Mouse (Mus musculus) forebrain, embryonic 14.5 days (tissue): ENCODE measurements around the gene Trim43a. TPM values are rescaled to one million over a fixed set of nuclear protein-coding genes. Genes with fewer than 3 reads are reported as not detected.
"Not testable (repeated sequence)": the region's sequence is repeated elsewhere in the genome, so short reads cannot be mapped to it uniquely, and the experiment has no call there.

Experiments
- ATAC-seq: fragments of 200-750 bp; cut with Nextera tagmentation; 2 replicates; pipeline ENCODE4 v1.8.0; 2017; ENCODE audit warnings: mild to moderate bottlenecking, moderate library complexity
- DNase-seq: peaks from one replicate; pipeline ENCODE4 v3.0.0-alpha.2; 2015; ENCODE audit warnings: low spot score
- H3K27ac ChIP-seq: fragments of 300-500 bp; sonication (generic); 2 replicates; pipeline ENCODE4 v1.5.1; 2014; ENCODE audit warnings: low read depth, mild to moderate bottlenecking, control low read depth, low read length, moderate library complexity
- H3K27me3 ChIP-seq: fragments of 300-500 bp; sonication (generic); replicated peaks from 2 replicates; pipeline ENCODE4 v1.6.1; 2014; ENCODE audit warnings: low read length, control low read depth, mixed read lengths; ENCODE audit not compliant: control insufficient read depth, insufficient read depth
- H3K36me3 ChIP-seq: fragments of 300-500 bp; sonication (generic); 2 replicates; pipeline ENCODE4 v1.6.1; 2014; ENCODE audit warnings: low read length, control low read depth; ENCODE audit not compliant: control insufficient read depth, insufficient read depth
- H3K4me1 ChIP-seq: fragments of 300-500 bp; sonication (generic); 2 replicates; pipeline ENCODE4 v1.6.1; 2014; ENCODE audit warnings: antibody characterized with exemption, low read length, control low read depth; ENCODE audit not compliant: control insufficient read depth, insufficient read depth
- H3K4me2 ChIP-seq: fragments of 300-500 bp; sonication (generic); 2 replicates; pipeline ENCODE4 v1.6.1; 2014; ENCODE audit warnings: mild to moderate bottlenecking, control low read depth, low read length
- H3K4me3 ChIP-seq: fragments of 300-500 bp; sonication (generic); 2 replicates; pipeline ENCODE4 v1.5.1; 2014; ENCODE audit warnings: low read depth, low read length, control low read depth
- H3K9ac ChIP-seq: fragments of 300-500 bp; sonication (generic); 2 replicates; pipeline ENCODE4 v1.6.1; 2014; ENCODE audit warnings: mild to moderate bottlenecking, low read length, control low read depth, moderate library complexity
- H3K9me3 ChIP-seq: fragments of 300-500 bp; sonication (generic); replicated peaks from 2 replicates; pipeline ENCODE4 v1.6.1; 2016; ENCODE audit warnings: low read length, control low read depth, mixed read lengths; ENCODE audit not compliant: control insufficient read depth
- WGBS: fragments of 180-500 bp; shearing (Covaris S2); extraction: QIAGEN DNeasy Blood & Tissue Kit; methylation state at CpG from one replicate; pipeline ENCODE4 v1.1.7; 2014; 5-methylcytosine and 5-hydroxymethylcytosine counted together
- polyA plus RNA-seq: library from polyadenylated mRNA; unstranded; fragments of >200 nt; fragmentation: Nextera tagmentation; extraction: Ambion mirVana; gene quantifications from 2 replicates; pipeline ENCODE4 v1.2.1, GENCODE M21; 2014

Gene Trim43a
- polyA plus RNA-seq, 1 experiment from 2014 or later, result 0.11 TPM

- 7% methylated on average over 8 of the region's 8 CpGs for WGBS
Measured at GRCm38 (mm10) chr9:88548614-88548945, 32.1 kb upstream of the Trim43a start.

DNA sequence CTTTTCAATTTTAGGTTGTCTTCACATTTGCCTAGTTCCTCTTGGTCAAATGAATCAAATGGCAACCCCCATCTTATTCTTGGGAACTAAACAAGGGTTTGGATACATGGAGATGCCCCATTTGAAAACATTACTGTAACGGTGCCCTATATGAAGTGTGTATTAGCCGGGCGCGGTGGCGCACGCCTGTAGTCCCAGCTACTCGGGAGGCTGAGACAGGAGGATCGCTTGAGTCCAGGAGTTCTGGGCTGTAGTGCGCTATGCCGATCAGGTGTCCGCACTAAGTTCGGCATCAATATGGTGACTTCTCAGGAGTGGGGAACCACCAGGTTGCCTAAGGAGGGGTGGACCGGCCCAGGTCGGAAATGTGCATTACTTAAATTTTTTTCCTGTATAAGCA lies 27.6 kb upstream of the Trim43a start:
- H3K4me1 ChIP-seq, result peaks cover 17% of the 10 kb centered on the region
- WGBS, result 98% methylated on average over 14 of the region's 14 CpGs
- H3K4me3 ChIP-seq, result no peak overlapping the region
- H3K4me2 ChIP-seq, result no peak overlapping the region
- peaks cover 15% of the 10 kb centered on the region for H3K36me3 ChIP-seq
- no peak for ATAC-seq
- DNase-seq, result no peak
- no peaks in the 10 kb centered on the region for H3K27me3 ChIP-seq
- no peak overlapping the region for H3K9ac ChIP-seq
- H3K9me3 ChIP-seq, result no peaks in the 10 kb centered on the region
- H3K27ac ChIP-seq, result no peak overlapping the region

More at GRCm38 (mm10) chr9:88548614-88548945, 32.1 kb upstream of the Trim43a start:
- Histone ChIP-seq H3K9ac (peak overlapping the region; percentile 77), H3K36me3 (0 out of 2 replicates have a peak, but pooled peaks cover 3% of the 10 kb centered on the region), H3K4me3 (peak overlapping the region; percentile 51), H3K4me2 (peak overlapping the region; percentile 51), H3K4me1 (peaks cover 17% of the 10 kb centered on the region), H3K9me3 (no peaks in the 10 kb centered on the region), H3K27me3 (no peaks in the 10 kb centered on the region), H3K27ac (peak overlapping the region; percentile 72; the same call in 1 of the 2 replicates)
- ATAC-seq, result peak; percentile 3; the same call in 1 of the 2 replicates
- no peak for DNase-seq

- Histone ChIP-seq H3K36me3 (peaks cover 31% of the 10 kb centered on the region), H3K9me3 (no peaks in the 10 kb centered on the region), H3K4me1 (no peaks in the 10 kb centered on the region), H3K27ac (no peak overlapping the region), H3K27me3 (no peaks in the 10 kb centered on the region), H3K4me3 (no peak overlapping the region), H3K9ac (no peak overlapping the region), H3K4me2 (no peak overlapping the region)
- 71% methylated on average over 4 of the region's 4 CpGs for WGBS
- ATAC-seq (peak; percentile 58; the same call in 1 of the 2 replicates), DNase-seq (peak; percentile 23)
Measured at GRCm38 (mm10) chr9:88558146-88558545, 22.5 kb upstream of the Trim43a start.

DNA sequence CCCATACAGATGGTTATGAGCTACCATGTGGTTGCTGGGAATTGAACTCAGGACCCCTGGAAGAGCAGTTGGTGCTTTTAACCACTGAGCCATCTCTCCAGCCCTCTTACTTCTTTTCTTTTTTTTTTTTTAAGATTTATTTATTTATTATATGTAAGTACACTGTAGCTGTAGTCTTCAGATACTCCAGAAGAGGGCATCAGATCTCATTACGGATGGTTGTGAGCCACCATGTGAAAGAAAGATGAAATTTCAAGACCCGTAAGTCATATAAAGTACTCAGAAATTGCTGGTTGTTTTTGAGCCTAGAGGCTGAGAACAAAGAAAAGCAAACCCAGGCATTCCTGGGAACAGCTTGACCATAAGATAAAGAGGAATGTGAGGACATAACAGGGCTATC lies 19.2 kb upstream of the Trim43a start:
- WGBS, result 93% methylated on average over 2 of the region's 2 CpGs
- not testable (repeated sequence) for DNase-seq
- H3K36me3 ChIP-seq, result peaks cover 25% of the 10 kb centered on the region

GRCm38 (mm10) chr9:88570471-88570870 lies 10.2 kb upstream of the Trim43a start:
- H3K27me3 ChIP-seq, H3K4me2 ChIP-seq, H3K27ac ChIP-seq, DNase-seq, H3K4me1 ChIP-seq, H3K4me3 ChIP-seq, H3K9ac ChIP-seq, ATAC-seq: not testable (repeated sequence)
- H3K36me3 ChIP-seq, result peaks cover 38% of the 10 kb centered on the region
- peaks cover 30% of the 10 kb centered on the region for H3K9me3 ChIP-seq
- 98% methylated on average over 3 of the region's 3 CpGs for WGBS

More for the DNA sequence above, 19.2 kb upstream of the Trim43a start:
- not testable (repeated sequence) for H3K4me1 ChIP-seq, H3K9me3 ChIP-seq, H3K9ac ChIP-seq, H3K4me3 ChIP-seq, ATAC-seq, H3K27ac ChIP-seq, H3K4me2 ChIP-seq, H3K27me3 ChIP-seq

DNA sequence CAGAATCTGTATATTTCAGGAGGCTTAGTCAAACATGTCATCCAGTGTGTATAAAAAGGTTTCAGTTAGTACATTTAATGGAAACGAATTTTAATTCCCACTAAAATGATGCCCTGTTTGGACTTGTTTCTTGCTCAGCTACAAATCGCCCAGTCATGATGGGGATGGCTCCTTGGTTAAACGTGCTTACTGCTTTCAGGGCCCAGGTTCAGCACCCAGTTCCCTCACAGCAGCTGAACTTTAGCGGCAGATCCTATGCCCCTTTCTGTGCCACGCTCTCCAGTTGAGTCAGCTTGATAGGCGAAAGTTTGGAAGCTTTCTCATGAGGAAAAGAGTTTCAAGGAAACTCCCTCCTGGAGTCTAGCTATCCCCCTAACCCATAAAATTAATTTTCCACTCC lies 13.0 kb downstream of the Trim43a start:
- H3K4me3 ChIP-seq, H3K9ac ChIP-seq, H3K4me2 ChIP-seq, H3K36me3 ChIP-seq, H3K27ac ChIP-seq, DNase-seq, ATAC-seq, H3K9me3 ChIP-seq, H3K4me1 ChIP-seq, H3K27me3 ChIP-seq: not testable (repeated sequence)
- 84% methylated on average over 6 of the region's 6 CpGs for WGBS

DNA sequence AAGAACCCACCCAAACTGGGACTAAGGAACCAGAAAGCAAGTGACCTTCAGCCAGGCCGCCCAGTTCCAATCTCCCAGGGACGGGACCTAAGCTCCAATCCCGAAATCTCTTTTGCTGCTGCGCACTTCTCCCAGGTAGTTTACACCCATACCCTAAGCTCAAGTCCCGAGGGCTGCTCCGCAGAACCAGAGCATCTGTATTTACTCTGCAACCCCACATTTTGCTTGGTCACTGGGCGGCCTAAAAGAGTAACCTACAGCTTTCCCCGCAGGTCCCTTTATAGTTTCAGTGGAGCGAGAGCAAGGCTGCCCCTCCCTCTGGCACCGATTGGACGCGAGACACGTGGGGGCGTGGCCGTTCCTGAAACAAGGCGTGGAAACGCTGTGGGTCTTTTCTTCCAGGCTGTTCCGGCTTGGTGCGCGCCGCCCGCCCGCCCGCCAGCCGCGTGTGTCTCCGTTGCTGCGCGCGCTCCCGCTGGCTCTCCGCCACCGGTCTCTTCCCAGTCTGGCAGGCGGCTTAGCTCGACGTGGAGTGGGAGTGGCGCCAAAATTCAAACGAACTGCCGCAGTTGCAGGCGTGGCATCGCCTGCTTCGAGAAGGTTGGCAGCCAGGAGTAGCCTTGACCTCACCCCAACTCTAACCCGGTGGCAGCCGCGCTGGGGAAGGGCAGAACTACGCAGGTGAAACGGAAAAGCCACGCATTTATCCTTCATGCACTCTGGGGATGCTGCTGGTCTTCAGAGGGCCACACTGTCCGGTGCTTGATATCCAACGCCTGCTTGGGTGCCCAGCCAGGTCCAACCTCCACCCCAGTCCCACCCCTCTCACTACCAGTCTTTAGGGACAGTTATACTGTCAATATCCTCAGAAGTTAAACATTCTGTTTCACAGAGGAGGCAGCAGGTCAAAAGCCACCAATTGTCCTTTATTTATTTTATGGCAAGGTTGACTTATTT lies 18.8 kb downstream of the Trim43a start:
- WGBS, result 0% methylated on average over 44 of the region's 50 CpGs
- not testable (repeated sequence) for H3K27me3 ChIP-seq, H3K36me3 ChIP-seq, H3K27ac ChIP-seq, H3K9me3 ChIP-seq, H3K4me1 ChIP-seq
- peak; percentile 99 for ATAC-seq
- DNase-seq, result peak; percentile 96
- peak overlapping the region; percentile 46 for H3K4me2 ChIP-seq
- peak overlapping the region; percentile 25 for H3K4me3 ChIP-seq
- H3K9ac ChIP-seq, result peak overlapping the region; percentile 43

GRCm38 (mm10) chr9:88625803-88626514 lies 45.3 kb downstream of the Trim43a start:
- 63% methylated on average over 14 of the region's 20 CpGs for WGBS
- H3K27ac ChIP-seq, result not testable (repeated sequence)

More at GRCm38 (mm10) chr9:88625803-88626514, 45.3 kb downstream of the Trim43a start:
- not testable (repeated sequence) for H3K36me3 ChIP-seq, H3K4me3 ChIP-seq, H3K27me3 ChIP-seq, H3K4me2 ChIP-seq, ATAC-seq, H3K9ac ChIP-seq, DNase-seq, H3K9me3 ChIP-seq, H3K4me1 ChIP-seq
